Mouse (Mus musculus): ENCODE data around the gene Ttc16.

Gene Ttc16

DNA sequence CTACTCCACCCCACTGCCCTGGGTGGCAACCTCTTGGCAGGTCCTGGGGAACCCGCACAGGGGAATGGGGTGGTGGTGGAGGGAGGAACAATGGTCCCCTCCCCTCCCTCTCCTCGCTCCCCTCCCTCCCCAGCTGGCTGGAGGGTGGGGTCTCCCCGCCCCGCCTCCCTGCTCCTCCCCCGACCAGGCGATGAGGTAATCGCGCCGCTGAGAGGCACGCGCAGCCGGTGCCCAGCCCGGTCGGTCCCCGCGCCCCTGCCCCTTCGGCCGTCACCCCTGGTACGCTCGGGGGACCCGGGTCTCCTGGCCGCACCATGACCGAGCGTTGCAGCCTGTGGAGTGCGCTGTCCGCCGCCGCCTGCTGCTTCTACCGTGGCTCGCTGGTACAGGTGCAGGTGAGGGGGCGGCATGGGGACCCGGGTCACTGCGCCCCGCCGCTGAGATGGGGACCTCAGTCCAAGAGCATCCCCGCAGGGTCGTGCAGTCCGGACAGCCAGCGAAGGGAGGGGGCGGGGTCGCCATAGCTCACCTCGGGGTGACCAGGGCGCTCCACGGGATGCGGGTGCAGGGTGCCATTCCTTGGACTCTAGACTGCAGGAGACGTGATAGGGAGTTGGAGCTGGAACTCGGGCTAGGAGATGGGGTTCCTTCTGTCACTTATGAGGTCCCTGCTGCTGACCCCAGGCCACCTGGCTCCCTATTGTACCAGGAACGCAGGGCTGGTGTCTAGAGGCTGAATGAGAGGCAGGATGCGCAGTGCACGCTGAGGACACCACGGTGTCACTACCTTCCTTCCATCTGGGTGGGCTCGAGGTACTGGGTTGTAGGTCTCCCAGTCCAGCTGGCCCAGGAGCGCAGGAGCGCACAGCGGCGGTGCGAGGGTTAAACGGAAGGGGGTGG lies 33.9 kb downstream of the Ttc16 start:
- DNase-seq, result peak; percentile 55

DNA sequence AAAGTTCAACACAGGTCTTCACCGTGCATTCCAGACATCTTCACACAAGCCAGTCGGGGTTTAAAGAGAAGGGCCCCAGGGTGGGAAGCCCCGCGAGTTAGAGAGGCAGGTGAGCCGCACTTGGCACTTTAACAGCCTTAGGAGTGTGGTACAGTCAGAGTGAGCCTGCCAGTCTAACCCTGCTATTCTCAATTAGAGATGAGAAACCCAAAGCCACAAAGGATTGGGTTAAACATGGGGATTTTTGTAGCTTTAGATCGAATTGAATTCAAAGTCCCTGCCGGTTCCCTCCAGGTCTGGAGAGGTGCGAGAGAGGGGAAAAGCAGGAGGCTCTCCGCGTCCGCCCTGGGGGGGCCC lies 34.5 kb downstream of the Ttc16 start, which contains the start of gene 6330409D20Rik:
TSS of gene 6330409D20Rik (minus strand) at position 101 of the 357 bp plus-strand sequence.
- no peak for DNase-seq

DNA sequence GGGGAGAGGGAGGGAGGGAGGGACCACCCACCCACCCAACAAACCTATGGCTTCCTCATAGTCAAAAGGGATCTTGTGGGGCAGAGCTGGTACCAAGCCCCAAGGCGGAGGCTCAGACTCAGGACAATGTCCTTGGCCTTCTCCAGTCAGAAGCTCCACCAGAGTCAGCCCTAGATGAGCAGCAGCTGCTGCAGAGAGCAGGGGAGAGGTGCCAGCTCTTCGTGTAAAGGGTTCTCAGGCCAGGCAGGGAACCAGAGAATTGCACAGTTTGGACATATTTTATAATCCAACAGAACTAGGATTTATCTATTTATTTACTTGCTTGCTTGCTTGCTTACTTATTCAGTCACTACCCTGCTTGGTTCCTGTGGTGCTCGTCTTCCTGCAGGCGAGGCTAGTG lies 36.1 kb downstream of the Ttc16 start:
- no peak for DNase-seq

DNA sequence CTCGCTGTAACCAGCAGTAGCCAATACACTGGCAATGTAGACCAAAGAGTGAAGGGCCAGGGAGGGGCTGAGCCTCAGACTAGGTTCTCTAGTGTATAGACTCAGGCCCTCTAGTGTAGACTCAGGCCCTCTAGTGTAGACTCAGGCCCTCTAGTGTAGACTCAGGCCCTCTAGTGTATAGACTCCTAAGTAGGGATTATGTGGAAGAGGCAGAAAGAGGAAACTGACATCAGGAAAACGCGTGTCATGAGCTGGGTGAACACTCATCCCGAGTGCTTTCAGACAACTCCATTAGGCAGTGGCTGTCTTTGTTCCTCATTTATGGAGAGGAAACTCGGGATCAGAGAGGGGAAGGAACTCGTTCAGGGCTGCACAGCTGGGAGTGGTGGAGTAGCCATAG lies 38.4 kb downstream of the Ttc16 start:
- DNase-seq, result no peak

DNA sequence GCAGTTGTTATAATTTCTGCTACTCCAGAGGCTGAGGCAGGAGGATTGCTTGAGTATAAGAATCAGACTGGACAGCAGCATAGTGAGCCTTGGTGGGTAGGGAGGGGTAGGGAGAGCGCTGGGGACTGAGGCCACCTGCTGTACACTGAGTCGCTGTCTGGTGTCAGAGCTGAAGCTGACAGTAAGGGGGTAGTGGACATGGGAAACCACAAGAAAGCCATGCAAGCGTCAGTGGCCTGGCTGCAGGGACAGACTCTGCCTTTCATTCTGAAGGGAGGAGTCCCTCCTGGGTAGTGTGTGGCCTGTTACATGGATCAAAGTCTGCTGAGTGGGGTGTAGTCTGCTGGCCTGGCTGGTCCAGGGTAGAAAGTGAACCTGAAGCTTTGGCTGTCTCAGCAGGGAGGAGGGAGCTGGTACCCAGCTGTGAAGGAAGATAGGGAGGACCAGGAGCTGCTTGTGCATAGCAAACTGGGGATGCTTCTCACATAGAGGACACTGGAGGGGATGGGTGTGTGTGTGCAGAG lies 39.1 kb downstream of the Ttc16 start:
- DNase-seq, result no peak

DNA sequence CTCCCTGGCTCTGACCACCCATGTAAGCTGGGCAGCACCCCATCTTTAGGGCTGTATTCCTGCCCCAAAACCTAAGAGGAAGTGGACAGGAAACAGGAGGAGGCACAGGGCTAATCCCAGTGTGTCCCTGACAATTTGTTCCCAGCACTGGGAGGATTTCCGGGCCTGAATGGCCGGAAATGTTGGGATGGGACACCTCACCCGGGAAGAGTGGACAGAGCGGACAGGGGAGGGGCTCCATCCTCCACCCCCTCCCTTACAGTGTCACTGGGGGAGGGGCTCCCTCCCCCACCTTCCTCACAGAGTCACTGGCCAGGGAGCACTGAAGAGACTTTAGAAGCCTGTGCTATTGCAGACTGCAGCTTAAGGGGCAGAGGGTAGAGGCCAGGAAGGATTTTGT lies 40.5 kb downstream of the Ttc16 start:
- peak; percentile 89 for DNase-seq

DNA sequence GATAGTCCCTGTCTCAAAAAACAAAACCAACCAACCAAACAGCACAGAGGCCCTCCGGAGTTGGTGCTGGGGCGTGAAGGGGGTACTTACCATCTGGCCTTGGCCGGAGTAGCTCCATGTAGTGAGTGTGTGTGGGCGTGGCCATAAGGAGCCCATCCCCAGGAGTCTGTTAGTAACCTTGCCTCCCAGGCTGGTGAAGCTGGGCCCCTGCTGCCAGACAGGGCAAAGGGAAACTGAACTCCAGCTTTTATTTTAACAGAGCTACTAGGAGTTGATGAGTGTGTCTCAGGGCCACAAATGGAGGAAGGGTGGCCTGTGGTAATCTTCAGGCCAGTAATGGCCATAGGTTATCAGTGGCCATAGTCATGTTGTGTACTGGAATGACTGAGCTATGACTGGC lies 41.0 kb downstream of the Ttc16 start:
- peak; percentile 54 for DNase-seq

DNA sequence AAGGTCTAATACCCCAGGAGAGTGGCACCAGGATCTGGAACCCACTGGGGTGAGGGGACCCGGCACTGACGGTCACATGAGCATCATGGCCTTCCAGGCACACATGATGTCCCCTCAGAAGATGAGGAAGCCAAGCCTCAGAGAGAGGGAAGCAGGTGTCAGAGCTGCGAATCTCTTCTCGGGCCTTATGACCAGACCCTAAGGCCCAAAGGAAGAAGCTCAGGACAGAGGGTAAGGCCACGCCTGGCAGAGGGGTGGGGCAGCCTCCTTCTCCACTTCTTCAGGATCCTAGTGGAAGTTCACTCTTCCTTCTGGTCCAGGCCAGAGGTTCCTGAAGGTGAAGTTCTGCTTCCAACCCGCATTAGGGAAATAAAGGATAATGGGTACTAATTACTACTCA lies 42.7 kb downstream of the Ttc16 start:
- DNase-seq, result no peak

DNA sequence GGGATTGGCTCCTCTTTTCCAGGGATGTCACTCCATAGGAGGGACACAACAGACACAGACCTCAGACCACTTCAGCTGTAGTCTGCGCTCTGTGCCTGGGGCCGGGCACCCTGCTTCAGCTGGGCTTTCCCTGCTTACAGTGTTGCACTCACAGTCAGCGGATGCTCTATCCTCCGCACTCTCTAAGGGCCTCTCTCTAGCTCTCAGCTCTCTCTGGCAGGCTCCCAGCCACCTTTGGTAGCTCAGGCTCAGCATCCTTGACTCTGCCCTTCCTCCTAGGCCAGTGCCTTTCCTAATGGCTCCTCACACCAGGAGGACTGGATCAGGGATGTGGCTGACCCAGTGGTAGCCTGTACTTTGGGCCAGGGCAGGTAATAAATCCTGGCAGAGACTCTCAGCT lies 43.5 kb downstream of the Ttc16 start:
- no peak for DNase-seq

DNA sequence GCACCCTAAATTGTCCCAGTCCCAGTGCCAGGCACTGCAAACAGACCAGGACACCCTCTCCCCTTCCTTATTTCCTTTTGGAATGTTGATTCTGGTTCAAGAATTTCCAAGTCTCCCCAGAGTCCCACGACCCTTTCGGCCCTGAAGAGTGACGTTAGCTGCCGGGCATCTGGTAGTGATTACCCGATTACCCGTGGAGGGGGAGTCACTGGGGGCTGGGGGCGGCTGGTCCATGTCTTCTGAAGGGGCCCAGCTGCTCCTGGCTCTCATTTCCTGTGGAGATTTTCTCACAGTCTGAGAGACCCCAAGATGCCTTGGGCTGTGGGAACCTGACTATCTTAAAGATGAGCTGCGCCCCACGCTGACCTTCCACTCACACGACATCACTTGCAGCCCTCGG lies 44.6 kb downstream of the Ttc16 start:
- no peak for DNase-seq

DNA sequence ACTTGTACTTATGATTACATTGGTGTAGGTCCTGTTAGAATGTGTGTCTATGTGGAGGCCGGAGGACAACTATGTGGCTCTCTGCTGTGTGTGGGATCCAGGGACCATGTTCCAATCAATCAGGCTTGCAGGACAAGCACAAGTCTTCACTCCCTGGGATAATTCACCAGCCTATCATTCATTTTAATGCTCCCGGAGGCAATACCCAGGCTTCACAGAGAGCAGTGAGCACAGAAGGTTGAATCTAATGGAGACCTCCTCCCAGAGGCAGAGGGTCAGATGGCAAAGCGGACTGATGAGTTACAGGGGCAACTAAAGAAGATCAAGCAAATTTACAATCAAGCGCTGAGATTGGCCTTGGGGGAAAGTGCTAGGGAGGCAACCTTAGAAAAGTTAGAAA lies 45.9 kb downstream of the Ttc16 start:
- DNase-seq, result no peak

DNA sequence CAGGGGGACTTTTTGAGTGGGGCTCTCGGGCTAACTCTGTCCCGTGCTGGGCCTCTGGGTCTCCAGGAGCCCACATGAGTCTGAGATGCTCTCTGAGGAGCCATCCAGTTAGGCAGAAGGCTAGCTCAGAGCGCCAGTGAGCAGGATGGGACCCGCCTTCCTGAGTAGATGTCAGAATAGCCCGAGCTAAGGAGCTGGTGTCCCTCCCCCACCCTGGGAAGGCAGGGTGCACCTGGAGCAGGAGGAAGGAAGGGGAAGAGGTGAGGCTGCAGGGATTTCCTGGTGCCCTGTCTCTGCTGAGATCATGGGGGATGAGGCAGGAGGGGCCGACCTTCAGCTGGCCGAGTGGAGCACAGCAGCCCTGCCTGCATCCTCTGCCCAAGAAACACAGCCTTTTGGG lies 47.0 kb downstream of the Ttc16 start:
- DNase-seq, result peak; percentile 70

DNA sequence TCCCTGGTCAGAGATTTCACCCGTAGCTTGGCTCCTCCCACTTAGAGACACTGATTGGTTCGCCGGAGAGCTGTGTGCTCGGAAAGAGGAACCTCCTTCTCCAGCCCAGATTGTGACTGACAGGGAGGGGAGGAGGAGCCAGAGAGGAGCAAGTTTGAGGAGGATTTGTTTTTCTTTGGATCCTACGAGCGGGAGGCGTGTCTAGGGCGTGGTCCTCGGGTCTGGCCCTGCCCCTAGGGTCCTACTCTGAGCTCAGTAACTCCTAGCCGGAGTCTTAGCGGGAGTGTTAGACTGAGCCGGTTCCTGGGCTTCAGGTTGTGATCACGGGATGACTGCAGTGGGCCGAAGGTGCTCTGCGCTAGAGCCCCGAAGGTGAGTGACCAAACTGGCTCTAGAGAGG lies 48.0 kb downstream of the Ttc16 start:
- peak; percentile 99 for DNase-seq

DNA sequence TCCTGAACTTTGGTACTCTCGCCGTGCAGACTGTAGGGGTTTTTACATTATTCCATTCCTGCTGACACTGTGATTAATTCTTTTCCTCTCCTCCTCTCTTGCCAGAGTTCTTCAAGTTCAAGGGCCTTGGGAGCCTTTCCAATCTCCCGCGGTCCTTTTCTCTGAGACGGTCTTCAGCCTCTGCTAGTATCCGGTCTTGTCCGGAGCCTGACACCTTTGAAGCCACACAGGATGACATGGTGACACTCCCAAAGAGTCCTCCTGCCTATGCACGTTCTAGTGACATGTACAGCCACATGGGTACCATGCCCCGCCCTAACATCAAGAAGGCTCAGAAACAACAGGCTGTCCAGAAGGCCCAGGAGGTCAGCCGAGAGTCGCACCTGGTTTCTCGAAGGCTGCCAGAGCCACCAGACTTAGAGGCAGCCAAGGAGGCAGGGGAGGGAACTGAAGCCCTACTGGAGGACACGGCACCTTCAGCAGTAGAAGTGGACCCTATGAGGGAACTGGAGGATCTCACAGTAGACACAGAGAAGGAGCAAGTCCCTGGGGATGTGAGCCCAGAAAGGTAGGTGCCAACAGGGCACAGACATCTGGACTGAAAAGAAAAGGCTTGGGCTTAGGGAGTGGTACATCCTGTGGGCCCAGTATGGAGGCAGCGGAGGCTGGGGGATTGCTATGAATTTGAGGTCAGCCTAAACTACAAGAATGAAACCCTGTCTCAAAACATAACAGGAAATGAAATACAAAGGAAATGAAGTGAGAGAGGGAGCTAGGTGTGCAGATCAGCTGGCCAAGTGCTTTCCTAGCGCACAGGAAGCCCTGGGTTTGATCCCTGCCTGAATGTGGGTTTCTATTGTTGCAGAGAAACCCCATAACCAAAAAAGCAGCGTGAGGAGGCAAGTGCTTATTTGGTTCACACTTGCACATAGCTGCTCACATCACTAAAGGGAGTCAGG lies 50.3 kb downstream of the Ttc16 start:
- DNase-seq, result no peak

DNA sequence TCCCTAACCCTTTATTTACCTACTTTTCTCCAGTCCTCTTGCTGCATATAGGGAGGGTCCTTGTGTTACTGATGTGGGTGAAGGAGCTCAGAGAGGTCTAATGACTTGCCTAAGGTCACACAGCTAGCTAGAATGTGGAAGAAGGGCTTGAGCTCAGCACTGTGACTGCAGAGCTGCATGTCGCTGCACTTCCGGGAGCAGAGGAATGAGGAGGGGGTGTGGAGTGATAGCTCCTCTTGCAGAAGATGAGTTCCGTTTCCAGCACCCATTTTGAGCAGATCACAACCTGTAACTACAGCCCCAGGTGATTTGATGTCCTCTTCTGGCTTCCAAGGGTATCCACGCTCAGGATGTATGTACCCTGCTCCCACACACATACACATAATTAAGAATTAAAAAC lies 51.3 kb downstream of the Ttc16 start:
- DNase-seq, result no peak

DNA sequence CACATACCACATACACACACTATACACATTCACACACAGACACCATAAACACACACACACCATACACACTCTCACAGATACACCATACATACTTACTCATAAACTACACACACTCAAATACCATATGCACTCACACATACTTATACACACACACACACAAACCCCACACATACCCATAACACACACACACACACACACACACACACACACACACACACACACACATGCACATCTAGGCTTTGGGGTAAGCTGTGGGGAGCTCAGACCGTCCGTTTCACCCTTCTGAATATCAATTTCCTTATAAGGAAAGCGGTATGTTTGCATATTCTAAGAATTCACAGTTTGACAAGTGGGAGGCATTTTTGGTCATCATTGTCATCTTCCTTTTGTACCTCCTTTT lies 52.9 kb downstream of the Ttc16 start:
- DNase-seq, result no peak

DNA sequence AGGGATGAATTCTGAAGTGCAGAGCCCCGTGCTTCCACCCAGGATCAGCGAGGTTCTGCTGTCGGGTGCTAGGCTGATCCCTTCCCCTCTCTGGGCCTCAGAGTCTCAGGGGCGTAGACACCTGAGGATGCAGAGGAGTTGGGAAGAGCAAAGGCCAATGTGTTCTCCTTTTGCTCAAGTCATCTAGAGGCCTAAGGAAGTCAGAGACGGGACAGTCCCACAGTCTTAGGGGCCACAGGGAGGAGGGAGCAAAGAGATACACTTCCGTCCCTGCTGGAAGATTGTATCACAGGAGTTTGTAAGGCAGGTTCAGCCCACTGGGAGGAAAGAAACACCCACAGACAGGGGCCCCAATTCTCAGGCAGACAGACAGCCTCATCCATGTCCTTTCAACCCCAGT lies 53.4 kb downstream of the Ttc16 start:
- DNase-seq, result no peak

DNA sequence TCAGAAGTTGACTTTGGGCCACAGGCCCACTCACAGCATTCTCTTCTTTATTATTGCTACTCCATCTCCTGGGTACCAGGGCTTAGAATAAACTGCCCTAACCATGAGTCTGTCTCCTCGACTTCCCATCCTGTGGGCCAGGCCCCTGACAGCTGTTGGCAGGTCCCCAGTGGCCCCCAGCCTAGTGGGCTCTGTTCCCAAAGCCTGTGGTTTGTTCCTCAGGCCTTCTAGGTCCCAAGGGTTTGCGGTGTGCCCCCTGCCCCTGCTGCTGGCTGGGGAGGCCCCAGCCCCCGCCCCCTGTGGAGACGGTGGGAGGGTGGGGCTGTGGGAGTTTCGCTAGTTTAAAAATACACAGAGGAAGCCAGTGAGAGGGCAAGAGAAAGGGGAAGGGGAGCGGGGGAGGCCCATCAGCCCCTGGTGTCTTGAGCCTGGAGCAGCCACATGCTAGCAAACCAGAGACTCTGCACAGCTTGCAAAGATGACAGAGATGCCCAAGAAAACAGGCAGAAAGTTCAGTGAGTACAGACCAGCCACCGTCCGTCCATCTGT lies 54.7 kb downstream of the Ttc16 start, which contains the start of gene Sh2d3c:
TSS of gene Sh2d3c (plus strand) at position 375 of the 549 bp plus-strand sequence.
- DNase-seq, result peak; percentile 64

DNA sequence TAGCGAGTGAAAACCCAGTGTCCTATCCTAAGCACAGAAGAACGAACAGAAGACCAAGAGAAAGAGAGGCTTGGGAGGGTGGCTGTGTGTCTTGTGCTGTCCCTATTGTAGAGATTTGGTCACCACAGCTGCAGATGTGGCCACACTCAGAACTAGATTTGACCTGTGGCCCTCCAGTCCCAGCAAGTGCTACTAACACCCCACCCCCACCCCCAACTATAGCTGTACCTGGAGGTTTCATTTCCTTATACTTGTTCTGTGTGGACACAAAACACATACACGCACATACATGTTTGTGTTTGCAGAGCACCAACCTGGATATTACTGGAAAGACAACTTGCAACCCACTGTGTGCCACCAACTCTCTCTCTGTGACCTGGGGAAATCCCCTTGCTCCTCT lies 55.4 kb downstream of the Ttc16 start:
- DNase-seq, result no peak

DNA sequence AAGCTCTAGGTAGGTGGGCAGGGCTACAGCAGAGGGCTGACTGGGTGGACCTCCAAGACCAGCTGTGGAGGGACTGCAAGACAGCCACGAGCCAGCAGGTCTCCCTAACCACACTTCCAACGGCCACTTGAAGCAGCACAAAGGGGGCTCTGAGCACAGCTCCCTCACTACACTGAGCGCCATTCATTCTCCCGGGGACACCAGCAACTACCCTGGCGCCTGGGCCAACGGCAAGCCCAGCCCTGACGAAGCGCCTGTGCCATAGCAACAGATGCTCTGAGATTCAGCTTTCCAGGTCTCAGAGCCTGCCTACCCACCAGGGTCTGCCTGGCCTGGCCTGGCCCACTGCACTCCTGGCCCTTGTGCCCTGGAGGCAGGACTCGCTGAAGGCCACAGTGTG lies 56.7 kb downstream of the Ttc16 start:
- no peak for DNase-seq

DNA sequence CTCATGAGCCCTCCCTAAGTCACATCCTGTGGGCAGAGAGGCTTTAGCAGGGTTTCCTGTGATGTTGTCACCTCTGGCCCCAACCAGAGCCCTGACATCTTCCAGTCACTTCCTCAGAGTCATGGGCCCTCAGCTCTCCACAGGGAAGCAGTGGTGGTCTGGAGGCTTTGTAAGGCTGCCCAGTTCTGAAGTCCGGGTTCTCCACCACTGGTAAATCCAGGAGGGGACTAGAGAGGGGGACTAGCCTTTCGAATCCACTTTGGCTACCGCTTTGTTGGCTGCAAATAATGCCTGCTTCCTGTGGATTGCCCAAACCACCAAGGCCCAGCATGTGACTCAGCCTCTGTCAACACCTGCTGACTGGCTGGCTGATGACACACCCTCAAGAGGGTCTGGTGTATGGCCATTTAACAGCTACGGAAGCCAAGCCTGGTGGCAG lies 60.4 kb downstream of the Ttc16 start:
- DNase-seq, result peak; percentile 79

DNA sequence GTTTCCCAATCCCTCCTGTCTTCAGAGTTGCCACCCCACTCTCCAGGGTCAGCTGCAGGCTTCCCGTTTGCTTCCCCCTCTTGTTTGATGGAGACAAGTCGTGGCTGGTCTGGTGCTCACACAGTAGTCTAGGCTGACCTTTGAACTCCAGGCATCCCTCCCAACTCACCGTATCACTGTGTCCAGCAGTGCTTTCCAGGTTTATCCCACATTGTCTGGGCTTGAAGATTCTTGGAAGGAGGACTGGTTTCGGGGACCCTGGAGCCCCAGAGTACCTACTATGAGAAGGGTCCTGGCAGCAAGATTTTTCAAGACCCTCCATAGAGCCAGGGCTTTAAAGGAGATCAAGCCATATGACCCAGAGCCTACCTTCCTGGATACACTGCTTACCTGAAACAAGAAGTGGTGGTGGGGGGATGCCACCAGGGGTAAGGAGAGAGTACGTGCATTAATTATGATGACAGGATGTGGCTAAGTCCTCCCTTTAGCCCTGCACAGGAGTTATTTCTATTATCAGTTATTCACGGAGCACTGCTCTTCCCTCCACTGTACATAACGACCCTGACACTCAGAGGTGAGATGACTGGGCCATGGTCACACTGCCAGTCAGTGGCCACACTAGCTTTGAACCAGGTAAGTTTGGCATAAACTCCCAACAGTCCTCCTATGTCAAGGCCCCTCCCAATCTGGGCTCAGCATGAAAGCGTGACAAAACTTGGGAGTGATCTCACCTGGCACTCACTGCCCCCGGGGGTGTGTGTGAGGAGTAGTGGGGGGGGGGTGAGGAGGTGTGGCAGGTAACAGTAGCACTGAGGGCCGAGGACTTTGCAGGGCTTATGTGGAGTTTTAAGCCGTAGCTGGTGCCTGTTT lies 61.1 kb downstream of the Ttc16 start:
- peak; percentile 18 for DNase-seq
